Mouse (Mus musculus): ENCODE measurements around the gene Slfn1. TPM values are rescaled to one million over a fixed set of nuclear protein-coding genes. Genes with fewer than 3 reads are reported as not detected.
"Not testable (repeated sequence)": the region's sequence is repeated elsewhere in the genome, so short reads cannot be mapped to it uniquely, and the experiment has no call there.

Slfn1 gene
- polyA plus RNA-seq, 1 experiment from 2014 or later, result 0.11 TPM

- no peak for ATAC-seq (ENCODE audit: low FRiP score)
- no peaks in the 10 kb centered on the region for H3K27me3 ChIP-seq (ENCODE audit: control insufficient read depth, insufficient read depth, low read length)
Observed at GRCm38 (mm10) chr11:83084761-83085160, 31.9 kb upstream of the Slfn1 start.

GRCm38 (mm10) chr11:83115138-83115537 is 1.5 kb upstream of the Slfn1 start:
- Histone ChIP-seq H3K27ac (no peak overlapping the region), H3K27me3 (ENCODE audit: control insufficient read depth, insufficient read depth, low read length) (no peaks in the 10 kb centered on the region), H3K9me3 (ENCODE audit: control insufficient read depth, low read length) (no peaks in the 10 kb centered on the region), H3K36me3 (replicated peaks; ENCODE audit: control insufficient read depth, insufficient read depth) (no peaks in the 10 kb centered on the region), H3K4me1 (replicated peaks; ENCODE audit: control insufficient read depth, insufficient read depth, low read length) (no peaks in the 10 kb centered on the region), H3K4me2 (replicated peaks) (no peak overlapping the region), H3K4me3 (replicated peaks; ENCODE audit: low read length) (no peak overlapping the region), H3K9ac (no peak overlapping the region)
- WGBS, result 48% methylated on average over 2 of the region's 2 CpGs
- DNase-seq (ENCODE audit: low spot score) (no peak), ATAC-seq (ENCODE audit: low FRiP score) (no peak)

More at GRCm38 (mm10) chr11:83084761-83085160, 31.9 kb upstream of the Slfn1 start:
- no peak for DNase-seq (ENCODE audit: low spot score)
- no peaks in the 10 kb centered on the region for H3K36me3 ChIP-seq (replicated peaks; ENCODE audit: control insufficient read depth, insufficient read depth)
- H3K9ac ChIP-seq, result no peak overlapping the region
- no peak overlapping the region for H3K4me3 ChIP-seq (replicated peaks; ENCODE audit: low read length)
- no peak overlapping the region for H3K4me2 ChIP-seq (replicated peaks)
- WGBS, result 92% methylated on average over 10 of the region's 10 CpGs
- H3K9me3 ChIP-seq (ENCODE audit: control insufficient read depth, low read length), result no peaks in the 10 kb centered on the region
- no peak overlapping the region for H3K27ac ChIP-seq
- H3K4me1 ChIP-seq (replicated peaks; ENCODE audit: control insufficient read depth, insufficient read depth, low read length), result no peaks in the 10 kb centered on the region

GRCm38 (mm10) chr11:83118056-83118455 is 1.4 kb downstream of the Slfn1 start:
- 58% methylated on average over 3 of the region's 3 CpGs for WGBS
- Histone ChIP-seq H3K9me3 (ENCODE audit: control insufficient read depth, low read length) (no peaks in the 10 kb centered on the region), H3K4me2 (replicated peaks) (no peak overlapping the region), H3K4me1 (replicated peaks; ENCODE audit: control insufficient read depth, insufficient read depth, low read length) (no peaks in the 10 kb centered on the region), H3K4me3 (replicated peaks; ENCODE audit: low read length) (no peak overlapping the region), H3K27me3 (ENCODE audit: control insufficient read depth, insufficient read depth, low read length) (no peaks in the 10 kb centered on the region), H3K9ac (no peak overlapping the region), H3K36me3 (replicated peaks; ENCODE audit: control insufficient read depth, insufficient read depth) (no peaks in the 10 kb centered on the region), H3K27ac (no peak overlapping the region)
- no peak for DNase-seq (ENCODE audit: low spot score)
- no peak for ATAC-seq (ENCODE audit: low FRiP score)

- no peak for ATAC-seq (ENCODE audit: low FRiP score)
- WGBS, result over 99% methylated on average over 3 of the region's 3 CpGs
Observed at GRCm38 (mm10) chr11:83121131-83121685, 4.6 kb downstream of the Slfn1 start.

GRCm38 (mm10) chr11:83123198-83123597 is 6.5 kb downstream of the Slfn1 start:
- DNase-seq (ENCODE audit: low spot score) (no peak), ATAC-seq (ENCODE audit: low FRiP score) (no peak)
- H3K27me3 ChIP-seq (ENCODE audit: control insufficient read depth, insufficient read depth, low read length), result no peaks in the 10 kb centered on the region
- H3K4me1 ChIP-seq (replicated peaks; ENCODE audit: control insufficient read depth, insufficient read depth, low read length), result no peaks in the 10 kb centered on the region
- no peak overlapping the region for H3K4me3 ChIP-seq (replicated peaks; ENCODE audit: low read length)
- H3K36me3 ChIP-seq (replicated peaks; ENCODE audit: control insufficient read depth, insufficient read depth), result no peaks in the 10 kb centered on the region
- H3K9me3 ChIP-seq (ENCODE audit: control insufficient read depth, low read length), result no peaks in the 10 kb centered on the region
- H3K27ac ChIP-seq, result no peak overlapping the region
- H3K4me2 ChIP-seq (replicated peaks), result no peak overlapping the region
- no peak overlapping the region for H3K9ac ChIP-seq
- 66% methylated on average over 4 of the region's 4 CpGs for WGBS

More at GRCm38 (mm10) chr11:83121131-83121685, 4.6 kb downstream of the Slfn1 start:
- H3K27ac ChIP-seq, result no peak overlapping the region
- H3K4me3 ChIP-seq (replicated peaks; ENCODE audit: low read length), result no peak overlapping the region
- H3K9me3 ChIP-seq (ENCODE audit: control insufficient read depth, low read length), result no peaks in the 10 kb centered on the region
- H3K9ac ChIP-seq, result no peak overlapping the region
- H3K27me3 ChIP-seq (ENCODE audit: control insufficient read depth, insufficient read depth, low read length), result no peaks in the 10 kb centered on the region
- H3K36me3 ChIP-seq (replicated peaks; ENCODE audit: control insufficient read depth, insufficient read depth), result no peaks in the 10 kb centered on the region
- DNase-seq (ENCODE audit: low spot score), result no peak
- no peak overlapping the region for H3K4me2 ChIP-seq (replicated peaks)
- H3K4me1 ChIP-seq (replicated peaks; ENCODE audit: control insufficient read depth, insufficient read depth, low read length), result no peaks in the 10 kb centered on the region

- H3K4me1 ChIP-seq (replicated peaks; ENCODE audit: control insufficient read depth, insufficient read depth, low read length), result no peaks in the 10 kb centered on the region
- no peaks in the 10 kb centered on the region for H3K9me3 ChIP-seq (ENCODE audit: control insufficient read depth, low read length)
- H3K27me3 ChIP-seq (ENCODE audit: control insufficient read depth, insufficient read depth, low read length), result no peaks in the 10 kb centered on the region
- ATAC-seq (ENCODE audit: low FRiP score) (no peak), DNase-seq (ENCODE audit: low spot score) (no peak)
- H3K4me2 ChIP-seq (replicated peaks), result no peak overlapping the region
- 91% methylated on average over 2 of the region's 2 CpGs for WGBS
- no peak overlapping the region for H3K9ac ChIP-seq
- H3K27ac ChIP-seq, result no peak overlapping the region
- H3K36me3 ChIP-seq (replicated peaks; ENCODE audit: control insufficient read depth, insufficient read depth), result no peaks in the 10 kb centered on the region
- H3K4me3 ChIP-seq (replicated peaks; ENCODE audit: low read length), result no peak overlapping the region
Observed at GRCm38 (mm10) chr11:83124906-83125305, 8.3 kb downstream of the Slfn1 start.

GRCm38 (mm10) chr11:83125633-83126032 is 9.0 kb downstream of the Slfn1 start:
- not testable (repeated sequence) for ATAC-seq (ENCODE audit: low FRiP score); H3K4me1 ChIP-seq (replicated peaks; ENCODE audit: control insufficient read depth, insufficient read depth, low read length); H3K36me3 ChIP-seq (replicated peaks; ENCODE audit: control insufficient read depth, insufficient read depth); H3K27me3 ChIP-seq (ENCODE audit: control insufficient read depth, insufficient read depth, low read length); H3K9me3 ChIP-seq (ENCODE audit: control insufficient read depth, low read length); H3K9ac ChIP-seq; H3K4me3 ChIP-seq (replicated peaks; ENCODE audit: low read length); H3K4me2 ChIP-seq (replicated peaks); H3K27ac ChIP-seq; DNase-seq (ENCODE audit: low spot score)
- WGBS, result no CpG with 5 or more reads among the region's 1 CpGs

GRCm38 (mm10) chr11:83137253-83137652 is 20.6 kb downstream of the Slfn1 start:
- H3K27me3 ChIP-seq (ENCODE audit: control insufficient read depth, insufficient read depth, low read length); H3K4me1 ChIP-seq (replicated peaks; ENCODE audit: control insufficient read depth, insufficient read depth, low read length); H3K4me3 ChIP-seq (replicated peaks; ENCODE audit: low read length); H3K27ac ChIP-seq; H3K36me3 ChIP-seq (replicated peaks; ENCODE audit: control insufficient read depth, insufficient read depth); H3K9ac ChIP-seq; DNase-seq (ENCODE audit: low spot score); ATAC-seq (ENCODE audit: low FRiP score); H3K4me2 ChIP-seq (replicated peaks); H3K9me3 ChIP-seq (ENCODE audit: control insufficient read depth, low read length): not testable (repeated sequence)
- WGBS, result no CpG with 5 or more reads among the region's 2 CpGs

- not testable (repeated sequence) for H3K27ac ChIP-seq; H3K9ac ChIP-seq; H3K4me2 ChIP-seq (replicated peaks); H3K9me3 ChIP-seq (ENCODE audit: control insufficient read depth, low read length); H3K36me3 ChIP-seq (replicated peaks; ENCODE audit: control insufficient read depth, insufficient read depth); H3K27me3 ChIP-seq (ENCODE audit: control insufficient read depth, insufficient read depth, low read length); DNase-seq (ENCODE audit: low spot score); H3K4me3 ChIP-seq (replicated peaks; ENCODE audit: low read length); H3K4me1 ChIP-seq (replicated peaks; ENCODE audit: control insufficient read depth, insufficient read depth, low read length); ATAC-seq (ENCODE audit: low FRiP score)
- no CpG with 5 or more reads among the region's 1 CpGs for WGBS
Observed at GRCm38 (mm10) chr11:83148939-83149338, 32.3 kb downstream of the Slfn1 start.
